Mouse (Mus musculus) WW6 (cell line): ENCODE measurements around the gene Krt6a.
"Not testable (repeated sequence)": the region's sequence is repeated elsewhere in the genome, so short reads cannot be mapped to it uniquely, and the experiment has no call there.

Experiments
- DNase-seq: peaks from one replicate; pipeline ENCODE4 v3.0.0-alpha.2; 2013; ENCODE audit warnings: low read depth, low spot score

The Krt6a gene

GRCm38 (mm10) chr15:101694207-101694606 lies at the start of gene Krt6a:
TSS of gene Krt6a (minus strand) at chr15:101694307.
- DNase-seq = no peak

DNA sequence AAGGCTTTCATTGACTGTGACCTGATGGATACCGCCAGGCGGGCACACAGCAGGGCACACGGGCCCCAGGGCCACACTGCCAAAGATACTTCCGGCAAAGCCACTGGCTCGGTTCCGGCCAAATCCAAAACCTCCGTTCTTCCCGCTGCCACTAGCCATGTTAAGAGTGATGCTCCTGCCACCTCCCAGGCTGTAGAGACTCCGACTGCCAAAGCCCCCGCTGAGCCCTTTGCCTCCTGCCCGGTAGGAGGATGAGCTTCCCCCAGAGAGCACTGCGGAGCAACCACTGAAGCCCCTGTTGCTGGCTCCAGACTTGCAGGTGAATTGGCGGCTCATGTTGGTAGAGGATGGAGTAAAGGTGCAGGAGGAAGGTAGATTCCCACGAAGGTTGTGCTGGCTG lies 48.6 kb upstream of the Krt6a start, which contains the start of gene Krt71:
Gene Krt71, minus strand, starts transcription at position 399 of the 400 bp plus-strand sequence.
- DNase-seq = no peak

DNA sequence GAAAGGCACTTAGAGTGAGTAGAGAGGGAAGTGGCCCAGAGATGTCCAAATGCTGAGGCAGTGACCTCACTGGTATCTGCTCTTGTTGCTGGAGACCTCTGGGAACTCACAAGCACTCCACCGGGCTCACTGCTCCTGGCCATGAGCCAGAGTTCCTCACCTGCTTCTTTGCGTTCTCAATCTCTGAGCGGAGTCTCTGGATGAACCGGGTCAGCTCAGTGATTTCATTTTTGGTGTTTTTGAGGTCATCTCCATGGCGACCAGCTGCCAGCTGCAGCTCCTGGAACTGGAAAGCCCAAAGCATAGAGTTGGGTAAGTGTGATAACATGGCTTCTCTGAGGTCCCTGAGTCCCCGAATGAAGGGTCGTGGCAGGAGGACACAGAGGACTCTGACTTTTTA lies 43.7 kb upstream of the Krt6a start:
- no peak for DNase-seq

GRCm38 (mm10) chr15:101730653-101731052 lies 36.5 kb upstream of the Krt6a start:
- no peak for DNase-seq

GRCm38 (mm10) chr15:101724686-101725085 lies 30.6 kb upstream of the Krt6a start:
- DNase-seq = no peak

- no peak for DNase-seq
Observed at GRCm38 (mm10) chr15:101715831-101716230, 21.7 kb upstream of the Krt6a start.

DNA sequence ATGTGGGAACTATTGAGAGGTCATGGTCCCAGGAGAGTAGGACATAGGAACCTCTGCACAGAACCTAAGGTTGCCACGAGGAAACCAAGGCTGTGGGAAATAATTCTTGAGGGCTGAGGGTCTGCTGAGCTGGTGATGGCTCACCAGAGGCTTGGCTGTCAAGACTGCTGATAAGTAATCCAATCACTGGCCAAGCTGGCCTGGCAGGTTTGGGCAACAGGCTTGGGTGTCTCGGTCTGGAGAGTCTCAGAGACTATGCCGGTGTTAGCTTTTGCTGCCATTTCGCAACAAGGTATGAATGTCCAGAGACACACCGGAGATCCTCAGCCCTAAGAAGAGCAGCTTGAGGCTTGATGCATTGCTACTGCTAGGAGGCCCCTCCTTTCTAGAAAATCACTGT lies 20.2 kb upstream of the Krt6a start:
- DNase-seq = no peak

GRCm38 (mm10) chr15:101713731-101714130 lies 19.6 kb upstream of the Krt6a start:
- no peak for DNase-seq

DNA sequence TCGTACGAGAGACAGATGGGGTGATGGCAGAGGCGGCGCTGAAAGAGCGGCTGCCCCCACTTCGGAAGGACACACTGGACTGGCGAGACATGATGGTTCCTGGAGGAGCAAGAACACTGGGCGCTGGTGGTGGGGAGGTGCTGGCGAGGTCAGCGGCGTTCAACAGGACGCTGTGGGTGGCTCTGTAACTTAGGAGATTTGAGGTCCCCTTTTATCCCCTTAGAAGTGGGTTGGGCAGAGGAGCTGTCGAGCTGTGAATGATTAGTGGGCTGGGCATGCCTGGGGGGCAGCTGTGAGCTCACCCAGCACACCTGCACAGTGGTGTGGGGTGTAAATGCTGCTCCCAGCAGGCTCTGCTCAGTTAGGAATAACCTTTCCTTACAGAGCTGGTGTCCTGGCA lies 18.6 kb upstream of the Krt6a start, which contains the start of gene Krt5:
Gene Krt5, minus strand, starts transcription at position 179 of the 400 bp plus-strand sequence.
- no peak for DNase-seq

DNA sequence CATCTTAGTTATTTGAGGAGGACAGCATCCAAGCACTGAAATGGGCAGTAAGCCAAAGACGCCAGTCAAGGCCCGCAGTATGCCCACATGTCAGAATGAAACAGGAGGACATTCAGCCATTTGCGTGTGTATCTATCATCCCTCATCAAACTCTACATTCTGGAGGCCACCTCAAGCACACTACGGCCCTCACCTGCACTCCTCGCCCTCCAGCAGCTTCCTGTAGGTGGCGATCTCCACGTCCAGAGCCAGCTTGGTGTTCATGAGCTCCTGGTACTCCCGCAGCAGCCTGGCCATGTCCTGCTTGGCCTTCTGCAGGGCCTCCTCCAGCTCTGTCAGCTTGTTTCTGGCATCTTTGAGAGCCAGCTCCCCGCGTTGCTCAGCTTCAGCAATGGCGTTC lies 14.6 kb upstream of the Krt6a start:
- DNase-seq = no peak

DNA sequence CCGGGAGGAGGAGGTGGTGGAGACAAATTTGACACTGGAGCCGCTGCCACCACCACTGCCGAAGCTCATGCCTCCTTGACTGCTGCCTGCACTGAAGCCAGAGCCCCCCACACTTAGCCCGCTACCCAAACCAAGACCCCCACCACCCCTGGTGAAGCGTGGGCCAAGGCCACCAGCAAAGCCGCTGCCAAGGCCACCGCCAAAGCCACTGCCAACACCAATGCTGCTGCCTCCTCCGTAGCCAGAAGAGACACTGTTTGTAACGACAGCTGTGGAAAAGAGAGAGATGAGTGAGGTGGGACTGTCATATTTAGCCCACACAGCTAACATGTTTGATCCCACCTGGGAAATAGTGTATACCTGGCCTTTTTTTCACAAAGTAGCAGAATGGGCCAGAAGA lies 13.3 kb upstream of the Krt6a start:
- DNase-seq = no peak

DNA sequence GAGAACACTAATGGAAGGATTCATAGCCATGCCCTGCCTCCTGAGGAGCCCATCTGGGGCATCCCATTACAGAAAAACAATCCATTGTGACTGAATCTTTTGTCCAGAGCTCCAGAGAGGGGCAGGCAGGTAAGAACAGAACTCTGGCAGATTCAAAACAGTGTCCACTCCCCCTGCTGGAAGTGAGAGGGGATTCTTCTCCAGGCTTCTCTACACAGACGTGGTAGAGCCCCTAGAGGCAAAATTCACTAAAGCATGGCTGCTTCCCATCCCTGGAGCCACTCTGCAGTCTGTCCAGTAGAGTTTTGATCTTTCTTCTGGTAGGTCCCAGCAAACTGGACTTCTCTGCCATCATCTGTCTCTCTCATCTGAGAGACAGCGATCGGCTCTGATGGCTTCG lies 10.0 kb upstream of the Krt6a start:
- peak; percentile 34 for DNase-seq

GRCm38 (mm10) chr15:101702380-101702779 lies 8.3 kb upstream of the Krt6a start:
- no peak for DNase-seq

DNA sequence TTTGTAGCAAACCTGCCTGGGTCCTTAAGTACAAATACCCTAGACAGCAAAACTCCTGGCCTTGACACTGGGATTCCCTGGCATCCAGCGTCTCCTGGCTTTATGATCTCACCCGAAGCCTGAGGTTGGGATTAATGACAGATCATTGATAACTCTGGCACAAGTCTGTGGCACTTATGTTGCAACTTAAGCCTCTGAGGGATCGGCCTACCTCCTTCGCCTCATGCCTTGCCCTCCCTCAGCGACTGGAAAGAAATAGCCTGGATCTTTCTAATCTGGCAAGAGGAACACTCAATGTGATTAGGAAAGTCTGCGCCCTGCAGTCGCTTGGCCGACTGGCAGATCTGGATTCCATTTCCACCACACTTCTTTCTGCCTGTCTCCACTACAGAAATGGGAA lies 5.8 kb upstream of the Krt6a start:
- no peak for DNase-seq

GRCm38 (mm10) chr15:101699192-101699591 lies 5.1 kb upstream of the Krt6a start:
- no peak for DNase-seq

- DNase-seq = no peak
Observed at GRCm38 (mm10) chr15:101697326-101698188, 3.5 kb upstream of the Krt6a start.

DNA sequence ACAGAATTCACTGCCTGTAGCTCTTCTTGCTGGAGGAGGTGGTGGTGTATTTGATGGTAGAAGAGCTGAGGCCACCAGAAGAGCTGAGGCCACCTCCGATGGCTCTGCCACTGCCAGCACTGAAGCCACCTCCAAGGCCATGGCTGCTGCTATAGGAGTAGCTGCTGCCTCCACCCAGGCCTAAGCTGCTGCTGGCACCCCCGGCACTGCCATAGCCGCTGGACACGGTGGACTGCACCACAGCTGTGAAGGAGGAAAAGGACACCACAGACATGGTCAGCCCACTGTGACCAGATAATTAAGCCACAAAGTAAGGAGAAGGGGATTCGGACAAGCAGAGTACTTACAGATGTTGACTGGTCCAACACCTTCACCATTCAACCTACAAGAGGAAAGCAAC lies 3.6 kb downstream of the Krt6a start:
- DNase-seq = not testable (repeated sequence)

DNA sequence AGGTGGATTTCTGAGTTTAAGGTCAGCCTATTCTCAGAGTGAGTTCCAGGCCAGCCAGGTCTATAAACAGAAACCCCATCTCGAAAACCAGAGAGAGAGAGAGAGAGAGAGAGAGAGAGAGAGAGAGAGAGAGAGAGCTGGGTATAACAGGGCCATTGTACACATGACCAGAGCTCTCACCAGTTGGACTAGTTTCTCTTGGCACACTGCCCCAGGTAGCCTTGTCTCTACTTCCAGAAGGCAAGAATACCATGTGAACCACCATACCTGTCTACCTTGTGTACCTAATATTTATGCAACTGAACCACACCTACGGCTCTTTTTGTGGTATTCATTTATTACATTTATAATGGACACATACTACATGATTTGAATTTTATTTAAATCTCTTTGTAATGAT lies 5.9 kb downstream of the Krt6a start:
- no peak for DNase-seq

- DNase-seq = no peak
Observed at GRCm38 (mm10) chr15:101680187-101680586, 13.9 kb downstream of the Krt6a start, which contains the start of gene Krt6b. TSS of gene Krt6b (minus strand) at chr15:101680287.

- no peak for DNase-seq
Observed at GRCm38 (mm10) chr15:101675978-101676377, 18.1 kb downstream of the Krt6a start.

DNA sequence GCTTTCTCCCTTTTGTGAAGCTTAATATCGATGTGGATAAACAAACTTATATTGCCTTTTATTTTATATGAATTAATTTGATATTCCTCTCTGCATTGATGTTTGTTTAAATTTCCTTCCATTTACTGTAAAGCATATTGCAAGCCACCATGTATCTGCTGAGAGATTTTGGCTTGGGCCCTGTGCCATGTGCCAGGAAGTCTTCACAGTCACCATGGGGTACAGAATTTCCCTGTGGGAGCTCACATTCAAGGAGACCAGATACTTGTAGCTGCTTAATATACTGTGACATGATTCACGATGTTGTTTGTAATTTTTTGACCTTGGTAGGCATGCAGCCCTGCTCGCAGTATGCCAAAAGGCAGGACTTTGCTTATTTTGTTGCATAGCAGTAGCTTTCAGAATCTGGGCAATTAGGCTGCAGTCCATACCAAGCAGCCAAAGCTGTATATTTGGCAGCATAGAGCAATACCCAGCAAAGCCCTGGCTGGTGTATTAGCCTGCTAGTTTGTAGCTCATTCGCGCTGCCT lies 41.3 kb downstream of the Krt6a start:
- DNase-seq = no peak

DNA sequence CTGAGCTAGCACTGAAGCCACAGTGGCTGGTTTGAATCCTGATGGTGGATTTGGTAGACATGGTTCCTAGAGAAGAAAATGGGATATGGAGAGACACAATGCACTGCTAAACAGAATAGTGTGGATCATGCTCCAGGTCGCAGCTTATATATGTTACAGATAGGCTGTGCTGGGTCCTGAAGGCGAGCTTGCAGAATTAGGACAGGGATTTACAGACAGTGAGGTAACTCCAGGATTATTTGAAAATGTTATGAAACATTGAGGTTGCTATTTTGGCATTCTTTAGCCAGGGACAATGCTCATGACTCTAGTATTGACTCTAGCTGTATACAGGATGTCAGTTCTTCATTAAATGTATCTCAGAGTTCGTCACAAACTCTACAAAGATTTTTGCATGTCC lies 46.8 kb downstream of the Krt6a start, which contains the start of gene Gm5478:
Gene Gm5478, minus strand, starts transcription at position 101 of the 400 bp plus-strand sequence.
- no peak for DNase-seq
